Mouse (Mus musculus) layer of hippocampus, adult 11-12 months (tissue): ENCODE measurements at regions not wholly inside any gene's neighbourhood (a gene's known extent, or its start where the extent isn't known, plus 50 kb on each side); places are given as distances from the start of the nearest gene placed in this dataset.
"Not testable (repeated sequence)": the region's sequence is repeated elsewhere in the genome, so short reads cannot be mapped to it uniquely, and the experiment has no call there.

Experiments
- DNase-seq: peaks from one replicate; pipeline ENCODE4 v3.0.0; 2022; ENCODE audit warnings: low spot score

DNA sequence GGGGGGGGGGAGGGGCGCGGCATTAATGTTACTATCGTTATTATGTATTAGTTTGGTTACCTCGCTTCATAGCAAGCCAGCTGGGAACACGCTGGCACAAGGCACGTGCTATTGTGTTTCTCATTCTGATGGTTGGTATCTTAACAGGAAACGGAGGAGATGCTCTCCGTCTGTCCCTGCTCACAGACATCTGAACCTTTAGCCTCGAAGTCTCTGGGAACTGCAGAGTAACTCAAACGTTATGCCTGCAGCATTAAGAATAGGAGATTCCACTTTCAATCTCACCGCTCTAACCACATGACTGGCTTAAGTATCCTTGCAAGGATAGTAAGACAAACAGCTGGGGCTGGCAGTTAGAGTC is 80.0 kb downstream of the Nfkbiz start:
- no peak for DNase-seq

DNA sequence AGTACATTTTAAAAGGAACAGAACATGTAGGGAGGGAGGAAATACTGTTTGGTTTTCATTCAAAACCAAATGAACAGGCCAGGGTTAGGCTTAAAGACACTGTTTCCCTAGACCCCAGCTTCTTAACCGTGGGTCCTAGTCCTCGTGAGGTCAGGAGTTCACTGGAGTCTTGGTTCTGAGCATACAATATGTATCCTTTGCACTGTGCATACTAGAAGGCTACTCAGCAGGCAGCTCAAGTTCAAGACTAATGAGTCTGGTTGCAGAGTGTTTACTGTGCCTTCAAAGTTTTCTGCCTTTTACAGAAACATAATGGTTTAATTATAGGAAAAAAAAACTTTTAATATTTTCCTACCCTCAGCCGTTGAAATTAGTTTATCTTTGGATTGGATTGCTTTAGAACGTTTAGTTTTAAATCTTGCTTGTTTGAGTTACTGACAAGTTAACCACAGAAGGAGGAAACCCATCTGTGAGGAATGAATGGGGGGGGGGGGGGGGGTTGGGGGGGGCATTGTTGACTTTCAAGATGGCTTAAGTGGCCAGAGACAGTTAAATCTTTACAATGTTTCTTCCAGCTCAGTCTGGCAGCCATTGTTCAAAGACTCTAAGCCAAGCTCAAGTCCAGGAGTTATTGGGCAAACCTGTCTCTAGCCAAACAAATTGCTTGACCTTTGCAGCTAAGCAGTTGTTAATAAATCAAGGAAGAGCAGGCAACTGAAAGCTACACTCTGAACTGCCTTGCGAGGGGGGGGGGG is 80.6 kb downstream of the Nfkbiz start:
- no peak for DNase-seq

DNA sequence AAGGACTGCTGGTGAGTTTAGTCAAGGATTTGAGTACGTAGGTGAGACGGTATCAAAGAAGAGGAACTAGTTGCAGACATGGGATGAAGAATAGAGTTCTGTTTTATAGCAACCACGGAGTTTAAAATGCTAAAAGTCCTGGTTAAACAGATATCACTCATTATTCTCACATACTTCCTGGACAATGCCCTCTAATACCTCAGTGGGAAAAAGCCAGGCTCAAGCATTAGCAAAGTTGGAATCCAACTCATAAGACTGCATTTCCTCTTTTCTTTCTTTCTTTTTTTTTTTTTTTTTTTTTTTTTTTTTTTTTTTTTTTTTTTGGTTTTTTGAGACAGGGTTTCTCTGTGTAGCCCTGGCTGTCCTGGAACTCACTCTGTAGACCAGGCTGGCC is 81.3 kb downstream of the Nfkbiz start:
- DNase-seq: not testable (repeated sequence)

DNA sequence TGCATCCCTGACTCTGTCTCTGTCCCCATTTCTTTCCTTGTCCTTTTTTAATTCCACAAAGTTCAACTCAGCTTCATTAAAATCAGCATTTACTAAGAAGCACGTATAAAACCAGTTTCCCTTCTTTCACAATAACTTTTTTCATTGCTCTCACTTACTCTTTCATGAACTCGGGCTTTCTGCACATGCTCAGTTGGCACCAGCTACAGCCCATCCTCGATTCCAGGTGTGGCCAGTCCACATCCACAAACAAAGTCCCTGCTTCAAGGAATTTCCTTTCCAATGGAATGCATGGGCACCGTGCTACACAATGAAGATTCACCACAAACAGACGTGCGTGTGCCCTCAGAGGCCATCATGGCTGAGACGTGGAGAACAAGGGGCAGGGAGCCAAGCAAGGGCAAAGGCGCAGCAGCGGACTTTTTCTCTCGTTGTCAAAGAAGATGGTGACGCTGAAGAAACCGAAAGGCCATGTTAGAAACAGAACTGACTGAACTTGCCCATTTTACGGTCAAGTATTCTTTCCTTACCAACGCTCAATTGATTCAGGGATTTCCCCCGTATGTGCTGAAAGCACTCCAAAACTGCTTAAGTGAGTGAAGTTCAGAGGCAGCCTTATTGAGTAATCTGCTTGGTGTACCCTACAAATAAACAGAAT is 81.8 kb downstream of the Nfkbiz start:
- no peak for DNase-seq

DNA sequence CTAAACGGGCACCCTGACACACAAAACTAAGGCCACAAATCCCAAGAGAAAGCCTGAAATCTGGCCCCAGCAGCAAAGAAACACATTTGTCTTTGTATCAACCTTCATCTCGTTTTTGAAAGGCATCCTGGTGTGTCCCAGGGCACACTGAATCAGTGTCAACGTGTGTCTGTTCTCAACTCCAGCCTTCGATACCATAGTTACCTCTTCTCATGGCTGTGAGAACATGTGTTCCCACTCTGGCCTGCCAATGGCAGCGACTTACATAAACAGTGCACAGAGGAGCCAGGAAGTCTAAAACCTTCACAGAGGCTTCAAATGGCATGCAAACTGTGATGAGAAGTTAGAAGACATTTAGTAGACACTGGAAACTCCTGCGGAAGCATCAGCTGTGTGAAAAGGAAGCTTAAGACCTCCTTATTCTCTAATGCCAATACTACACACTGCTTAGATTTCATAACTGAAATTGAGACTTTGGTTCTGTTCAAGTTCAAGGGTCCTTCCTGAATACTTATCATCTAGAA is 83.3 kb downstream of the Nfkbiz start:
- no peak for DNase-seq

DNA sequence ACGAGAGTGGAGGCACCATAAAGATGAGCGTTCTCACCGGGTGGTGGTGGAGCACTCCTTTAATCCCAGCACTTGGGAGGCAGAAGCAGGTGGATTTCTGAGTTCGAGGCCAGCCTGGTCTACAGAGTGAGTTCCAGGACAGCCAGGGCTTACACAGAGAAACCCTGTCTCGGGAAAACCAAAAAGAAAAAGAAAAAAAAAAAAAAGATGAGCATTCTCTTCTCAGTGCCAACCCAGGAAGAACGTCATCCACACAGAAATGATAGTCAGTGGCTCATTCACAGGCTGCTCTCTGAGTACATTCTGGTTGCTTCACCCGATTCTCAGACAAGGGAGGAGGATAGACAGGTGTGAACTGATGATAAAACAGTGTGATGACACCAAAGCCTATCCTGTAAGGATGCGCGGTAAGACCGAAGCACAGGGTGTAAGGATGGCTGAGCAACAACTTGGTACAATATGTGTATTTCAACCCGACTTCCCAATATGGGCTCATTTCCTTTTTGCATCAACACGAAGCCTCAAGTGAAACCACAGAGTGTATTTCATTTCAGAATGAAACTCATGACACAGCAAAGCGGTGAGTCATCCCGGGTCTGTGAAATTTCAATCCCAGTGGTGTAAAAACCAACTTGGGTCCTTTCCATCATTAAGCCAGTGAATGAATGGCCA is 84.5 kb downstream of the Nfkbiz start:
- no peak for DNase-seq

DNA sequence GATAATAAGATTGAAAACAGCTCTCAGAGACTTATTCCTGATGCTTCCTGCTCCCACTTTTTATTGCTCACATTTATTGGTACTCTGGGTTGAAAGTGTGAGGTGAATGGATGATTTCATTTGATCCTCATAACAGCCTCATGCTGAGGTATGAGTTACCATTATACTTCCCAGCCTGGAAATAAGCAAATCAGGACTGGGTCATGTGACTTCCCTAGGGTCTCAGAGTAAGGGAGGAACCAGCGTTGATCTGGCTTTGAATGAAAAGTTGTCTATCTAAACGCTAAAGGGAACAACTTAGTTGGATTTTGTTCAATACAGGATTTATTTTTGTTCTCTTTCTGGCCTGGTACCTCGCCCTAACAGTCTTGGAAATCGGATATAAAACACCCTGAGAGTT is 85.3 kb downstream of the Nfkbiz start:
- no peak for DNase-seq

DNA sequence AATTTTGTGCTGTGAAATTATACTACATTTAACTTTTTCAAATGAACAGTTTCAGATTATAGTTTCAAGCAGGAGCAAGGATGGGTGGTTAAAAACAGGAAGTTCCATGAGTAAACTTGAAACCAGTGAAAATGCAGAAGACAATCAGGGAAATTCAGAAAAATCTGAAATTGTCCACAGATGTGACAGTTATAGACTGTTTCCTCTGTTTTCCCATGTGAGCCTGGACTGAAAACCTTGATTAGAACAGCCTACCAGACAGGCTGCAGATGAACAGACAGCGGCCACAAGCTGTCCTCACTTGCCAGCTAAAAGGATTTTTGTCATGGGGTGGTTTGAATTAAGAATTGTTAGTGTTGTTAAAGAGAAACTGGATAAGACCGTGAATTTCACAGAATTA is 91.4 kb downstream of the Nfkbiz start:
- no peak for DNase-seq

DNA sequence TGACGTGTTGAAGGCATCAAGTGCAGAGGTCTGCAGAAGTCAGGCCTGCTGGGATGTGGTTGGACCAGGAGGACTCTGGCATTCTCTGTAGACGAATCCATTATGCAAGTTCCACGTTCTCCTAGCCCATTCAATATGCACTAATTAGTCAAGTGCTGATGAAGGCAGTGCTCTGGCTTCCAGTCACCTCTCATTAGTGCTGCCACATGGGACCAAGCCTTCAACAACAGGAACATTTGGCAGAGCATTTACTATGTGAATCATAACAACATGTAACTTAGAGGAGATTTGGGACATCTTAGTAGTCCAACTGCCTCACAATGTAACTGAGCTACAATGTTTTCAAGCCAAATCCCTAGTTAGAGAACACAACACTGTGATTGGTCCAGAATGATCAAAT is 92.5 kb downstream of the Nfkbiz start:
- DNase-seq: no peak

DNA sequence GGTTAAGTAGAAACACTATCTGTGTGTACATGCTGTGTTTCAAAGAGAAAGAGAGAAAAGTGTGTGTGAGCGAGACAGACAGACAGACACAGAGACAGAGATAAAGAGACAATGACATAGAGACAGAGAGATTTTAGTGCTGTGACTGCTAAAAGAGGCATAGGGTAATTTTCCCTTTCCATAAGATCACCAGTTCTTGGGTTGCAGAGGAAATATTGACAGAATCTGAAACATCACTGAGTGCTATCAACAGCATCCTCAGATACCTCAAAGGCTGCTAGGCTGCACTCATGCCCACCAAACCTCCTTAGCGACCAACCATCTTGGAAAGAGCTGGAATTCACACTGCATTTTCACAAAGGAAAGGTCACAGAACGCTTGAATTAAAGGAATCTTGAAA is 93.6 kb downstream of the Nfkbiz start:
- DNase-seq: no peak

DNA sequence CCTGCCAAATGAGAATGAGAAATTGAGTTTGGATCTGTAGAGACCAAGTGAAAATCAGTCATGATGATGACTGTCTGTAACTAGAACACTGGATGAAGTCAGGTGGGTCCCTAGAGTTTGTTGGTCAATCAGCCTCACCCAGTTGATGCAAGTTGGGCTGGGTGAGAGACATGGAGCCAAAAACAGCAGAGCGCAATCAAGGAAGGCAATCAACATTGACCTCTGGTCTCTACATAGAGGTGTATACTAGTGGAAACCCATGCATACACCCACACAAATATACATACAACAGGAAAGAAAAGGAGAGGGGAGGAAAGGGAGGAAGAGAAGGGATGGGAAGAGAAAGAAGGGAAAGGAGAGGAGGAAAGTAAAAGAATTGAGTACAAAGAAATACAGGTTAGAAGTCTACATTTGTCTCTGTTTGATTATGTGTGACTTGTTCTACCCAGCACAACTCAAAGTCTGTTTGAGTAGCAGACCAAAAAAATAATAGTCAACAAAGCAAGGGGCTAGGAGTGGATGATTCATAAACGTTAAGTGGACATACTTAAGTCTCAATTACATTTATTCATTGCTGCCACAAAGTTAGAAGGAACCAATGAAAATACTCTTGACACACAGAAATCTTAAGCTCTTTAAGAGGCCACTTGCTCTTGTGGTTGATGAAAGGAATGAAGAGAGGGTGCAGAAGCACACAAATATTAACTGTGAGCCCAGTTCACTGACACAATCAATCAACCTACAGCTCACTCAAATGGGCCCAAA is 97.4 kb downstream of the Nfkbiz start:
- DNase-seq: no peak

DNA sequence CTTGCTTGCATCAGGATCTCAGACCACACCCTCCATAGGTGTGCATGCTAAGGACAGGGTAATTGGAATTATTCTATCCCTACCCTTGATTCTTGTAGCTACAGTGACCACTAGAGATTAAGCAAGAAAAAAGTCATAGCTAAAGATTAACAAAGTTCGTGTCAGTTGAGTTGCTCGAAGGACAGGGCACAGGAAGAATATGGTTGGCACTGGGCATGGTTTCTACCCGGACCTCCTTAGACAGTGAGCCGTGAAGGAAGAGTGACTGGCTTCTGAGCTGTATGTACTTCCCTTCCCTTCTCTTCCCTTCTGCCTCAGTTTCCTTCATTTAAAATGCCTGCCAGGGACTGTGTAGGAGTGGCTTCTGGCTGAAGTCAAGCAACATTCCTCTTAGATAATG is 100.0 kb downstream of the Nfkbiz start:
- DNase-seq: no peak

DNA sequence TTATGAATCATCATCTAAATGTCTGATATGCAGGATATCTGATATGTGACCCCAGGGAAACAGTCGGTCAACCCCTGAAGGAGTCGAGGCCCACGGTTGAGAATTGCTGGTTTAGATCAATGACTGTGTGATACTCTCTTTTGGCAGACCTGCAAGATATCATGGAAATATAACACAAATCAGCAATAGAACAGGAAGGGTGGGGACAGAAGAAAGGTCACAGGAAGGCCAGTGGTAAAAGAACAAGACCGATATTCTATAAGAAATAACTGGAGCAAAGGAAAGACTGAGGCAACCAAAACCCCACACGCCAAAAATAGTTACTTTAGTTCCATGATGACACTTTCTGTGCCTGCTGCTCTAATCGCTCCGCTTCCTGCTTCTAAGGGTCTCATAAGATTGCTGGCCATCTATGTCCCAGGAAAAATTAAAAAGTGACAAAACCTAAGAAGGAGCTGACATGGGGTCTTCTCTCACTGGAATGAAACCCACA is 103.2 kb downstream of the Nfkbiz start:
- DNase-seq: no peak

DNA sequence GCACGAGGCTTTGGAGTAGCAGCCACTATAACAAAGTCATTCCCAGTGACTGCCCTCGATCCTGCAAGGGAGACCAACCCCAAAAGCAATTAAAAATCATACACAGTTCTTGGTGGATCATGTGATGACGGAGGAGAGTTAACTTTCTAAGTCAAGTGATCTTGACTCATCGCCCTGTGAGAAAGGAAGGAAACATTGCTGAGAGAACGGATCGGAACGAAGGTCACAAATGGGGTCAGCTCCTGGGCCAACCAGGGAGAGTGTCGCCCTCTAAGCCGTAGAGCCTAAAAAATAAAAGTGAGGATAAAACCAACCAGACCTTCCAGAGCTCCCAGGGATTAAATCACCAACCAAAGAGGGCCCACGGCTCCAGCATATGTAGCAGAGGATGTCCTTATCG is 104.4 kb downstream of the Nfkbiz start:
- no peak for DNase-seq

DNA sequence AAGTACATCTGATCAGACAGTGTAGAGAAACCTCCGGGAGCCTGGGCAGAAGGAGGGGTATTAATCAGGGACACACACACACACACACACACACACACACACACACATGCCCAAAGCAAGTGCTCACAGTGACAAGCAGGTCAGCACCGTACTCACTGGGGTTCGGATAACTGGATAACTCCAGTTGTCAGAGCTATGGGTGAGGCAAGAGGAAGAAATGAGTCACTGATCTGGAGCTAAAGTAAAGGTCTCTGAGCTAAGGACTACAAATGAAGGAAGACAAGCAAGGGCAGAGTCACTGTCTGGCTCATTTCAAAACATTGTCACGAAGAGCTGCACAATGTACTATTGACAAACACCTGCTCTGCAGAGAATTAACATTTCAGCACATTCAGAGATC is 104.9 kb downstream of the Nfkbiz start:
- DNase-seq: no peak

DNA sequence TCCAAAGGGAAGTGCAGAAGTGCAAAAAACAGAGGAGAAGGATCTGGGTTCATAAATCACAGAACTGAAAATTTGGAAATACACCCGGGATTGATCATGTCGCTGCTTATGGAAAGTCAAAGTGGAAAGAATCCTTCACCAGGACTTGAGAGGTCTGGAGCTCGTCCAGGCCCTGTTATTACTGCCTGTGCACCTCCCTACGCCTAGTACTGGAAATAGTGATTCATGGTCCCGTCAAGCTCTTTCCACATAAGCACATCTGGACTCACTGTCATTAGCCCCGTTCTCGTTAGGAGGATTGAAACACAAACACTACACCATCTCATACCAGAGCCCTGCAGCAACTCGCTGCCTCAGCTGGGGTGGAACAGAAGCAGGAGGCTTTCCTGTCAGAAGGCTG is 107.7 kb downstream of the Nfkbiz start:
- DNase-seq: no peak

DNA sequence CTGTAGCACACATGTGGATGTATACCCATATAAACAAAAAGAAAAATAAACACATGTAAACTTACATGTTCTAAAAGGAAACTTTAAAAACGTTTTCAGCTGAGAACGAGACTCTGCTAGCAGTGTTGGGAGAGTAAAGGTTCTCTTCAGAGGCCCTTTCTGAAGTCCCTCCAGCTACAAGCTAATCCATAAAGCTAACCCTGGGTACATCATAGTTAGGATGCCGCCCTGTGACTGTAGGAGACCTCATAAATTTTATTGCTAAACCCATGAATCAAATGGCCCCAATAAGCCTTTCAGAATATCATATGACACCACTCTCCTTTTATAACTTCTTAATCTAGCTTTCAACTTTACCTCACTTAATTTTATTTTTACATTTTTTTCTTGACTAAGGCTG is 112.2 kb downstream of the Nfkbiz start:
- no peak for DNase-seq

DNA sequence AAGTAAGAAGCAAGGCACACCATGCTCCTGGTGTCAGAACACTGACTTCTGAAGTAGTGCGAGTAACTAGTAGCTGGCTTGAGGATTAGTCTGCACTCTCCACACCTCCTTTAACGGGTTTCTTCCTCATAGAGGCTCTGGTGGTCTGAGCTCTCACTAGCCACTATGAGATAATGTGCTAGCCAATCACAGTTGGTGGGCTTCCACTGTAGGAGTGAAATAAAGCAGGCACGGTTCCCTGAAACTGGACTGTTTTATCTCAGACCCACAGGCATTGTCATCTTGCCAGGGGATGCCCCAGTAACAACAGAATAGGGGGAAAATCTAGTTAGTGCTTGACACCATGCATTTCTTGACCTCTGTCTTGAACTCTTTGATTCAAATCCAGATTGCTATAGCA is 118.3 kb downstream of the Nfkbiz start:
- DNase-seq: no peak

DNA sequence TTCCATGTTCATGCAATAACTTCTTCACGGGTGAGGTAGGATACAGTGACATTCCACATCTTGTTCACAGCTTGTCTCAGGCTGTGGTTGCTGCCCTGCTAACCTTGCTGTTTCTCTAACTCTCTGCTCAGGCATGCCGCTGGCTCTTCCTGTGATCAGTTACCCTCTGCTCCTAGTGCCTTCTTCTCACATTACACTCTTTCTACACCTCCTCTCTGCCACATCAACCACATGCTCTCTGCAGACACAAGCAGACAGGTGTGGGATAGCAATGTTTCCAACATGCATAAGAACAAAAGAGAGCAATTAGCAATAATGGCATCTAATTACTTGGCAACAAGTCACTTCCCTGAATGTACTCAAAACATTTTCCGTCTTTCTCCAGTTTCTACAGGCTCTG is 128.7 kb downstream of the Nfkbiz start:
- no peak for DNase-seq

DNA sequence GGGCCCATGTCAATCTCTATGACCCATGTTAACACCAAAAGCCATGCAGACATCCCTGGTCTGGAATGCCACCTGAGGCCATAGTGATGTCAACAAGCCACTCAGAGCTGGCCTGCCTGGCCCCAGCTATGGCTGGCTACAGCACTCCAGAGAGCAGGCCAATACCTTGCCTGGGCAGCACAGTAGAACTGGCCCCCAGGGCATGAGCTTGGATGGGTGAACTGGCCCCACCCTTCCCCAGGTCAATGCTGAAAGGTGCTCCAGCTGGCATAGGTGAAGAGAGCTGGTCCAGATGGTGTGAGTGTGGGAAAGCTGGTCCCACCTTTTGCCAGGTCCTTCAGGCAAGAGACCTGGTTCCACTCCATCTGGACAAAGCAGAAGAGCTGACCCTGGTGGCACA is 132.2 kb downstream of the Nfkbiz start:
- DNase-seq: no peak

DNA sequence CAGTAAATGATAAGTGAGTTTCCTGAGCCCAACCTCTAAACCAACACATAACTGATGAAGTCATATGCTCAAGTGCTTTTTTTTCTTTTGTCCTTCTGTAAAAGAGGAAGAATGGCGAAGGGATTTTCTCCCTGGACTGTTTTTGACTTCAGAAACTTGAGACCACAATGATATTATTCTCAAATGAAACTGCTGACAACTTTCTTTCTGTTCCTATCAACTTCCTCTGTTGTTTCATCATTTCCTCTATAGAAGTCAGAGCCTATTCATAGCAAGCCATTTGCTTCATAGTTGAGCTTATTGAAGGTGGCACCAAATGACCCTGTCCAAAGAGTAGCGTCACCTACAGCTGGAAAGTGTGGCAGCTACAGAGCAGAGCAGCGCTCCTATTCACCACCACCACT is 140.2 kb downstream of the Nfkbiz start:
- no peak for DNase-seq

DNA sequence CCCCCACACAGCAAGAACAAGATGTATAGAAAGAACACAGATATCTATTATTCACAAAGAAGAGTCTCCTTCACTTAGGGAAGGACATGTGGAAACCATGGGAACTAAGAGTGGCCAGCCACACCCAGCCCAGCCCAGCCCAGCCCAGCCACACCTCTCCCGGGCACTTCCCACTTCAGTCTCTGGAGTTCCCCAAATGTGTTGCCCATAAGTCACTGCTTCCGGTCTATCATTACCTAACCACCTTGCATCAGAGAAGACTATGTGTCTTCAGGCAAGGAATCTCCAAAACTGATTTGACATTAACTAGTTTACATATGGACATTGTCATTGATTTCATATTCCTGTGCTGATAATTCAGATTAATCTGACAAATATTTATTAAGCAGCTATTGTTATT is 147.6 kb downstream of the Nfkbiz start:
- no peak for DNase-seq
